Mouse (Mus musculus): ENCODE measurements around the gene Cgnl1.

DNA sequence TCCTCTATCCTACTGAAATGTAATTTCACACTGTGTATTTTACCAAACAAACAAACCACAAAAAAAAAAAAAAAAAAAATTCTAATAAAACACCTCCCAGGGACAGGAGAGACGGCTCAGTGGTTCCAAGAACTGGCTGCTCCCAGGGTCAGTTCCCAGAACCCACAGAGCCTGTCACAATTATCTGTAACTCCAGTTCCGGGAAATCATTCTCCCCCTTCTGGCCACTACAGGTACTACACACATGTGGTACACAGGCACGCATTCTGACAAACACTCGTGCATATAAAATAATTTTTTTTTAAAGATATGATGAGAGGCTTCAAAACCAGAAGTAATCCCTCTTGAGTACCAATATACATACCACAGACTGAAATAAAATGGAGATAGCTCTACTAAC lies 9.7 kb downstream of the Cgnl1 start:
- TF ChIP-seq USF2 (conservative IDR thresholded peaks at IDR 0.05; ENCODE audit: low read depth, low read length) (no peak), CTCF (conservative IDR thresholded peaks at IDR 0.05 in 1 of 2, IDR thresholded peaks at IDR 0.05 in 1 of 2; ENCODE audit: low read depth in 2 of 2, low read length in 2 of 2) (peak; percentile 17 to 39; a peak in 2 of 4 replicates), ETS1 (conservative IDR thresholded peaks at IDR 0.05; ENCODE audit: low read depth, low read length) (no peak), ELF1 (IDR thresholded peaks at IDR 0.05; ENCODE audit: low read depth, low read length) (no peak), PAX5 (IDR thresholded peaks at IDR 0.05; ENCODE audit: low read length) (no peak), EP300 (IDR thresholded peaks at IDR 0.05; ENCODE audit: low read length) (no peak), MAFK (IDR thresholded peaks at IDR 0.05; ENCODE audit: insufficient replicate concordance, low read length) (no peak), TCF12 (IDR thresholded peaks at IDR 0.05; ENCODE audit: low read depth, low read length) (no peak), MEF2A (IDR thresholded peaks at IDR 0.05; ENCODE audit: borderline replicate concordance, low read depth, low read length) (no peak), UBTF (IDR thresholded peaks at IDR 0.05; ENCODE audit: low read depth, low read length) (no peak), POLR2A (IDR thresholded peaks at IDR 0.05; ENCODE audit: low read depth, low read length) (no peak), SMC3 (IDR thresholded peaks at IDR 0.05; ENCODE audit: low read depth, low read length) (peak; percentile 6; the same call in 1 of the 2 replicates), USF1 (IDR thresholded peaks at IDR 0.05; ENCODE audit: low read depth, low read length) (no peak)
